Mouse (Mus musculus): ENCODE data around the gene Olfr1462.

The Olfr1462 gene

DNA sequence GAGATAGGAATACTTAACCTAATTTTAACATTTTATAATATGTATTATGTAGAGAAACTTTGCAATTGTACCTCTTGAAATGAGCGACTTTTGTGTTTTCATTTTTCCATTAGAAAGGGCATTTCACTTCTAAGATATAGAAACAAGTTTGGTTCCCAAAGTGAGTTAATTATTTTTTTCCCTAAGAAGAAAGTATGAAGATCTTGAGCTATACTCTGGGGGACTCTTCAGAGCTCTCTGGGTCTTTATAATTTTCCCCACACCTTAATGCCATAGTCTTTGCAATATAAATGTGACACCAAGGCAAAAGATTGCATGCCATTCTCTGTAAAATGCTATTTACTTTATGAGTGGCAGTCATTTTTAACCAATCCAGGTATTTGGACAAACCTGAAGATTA, at the start of gene Olfr1462:
TSS of gene Olfr1462 (plus strand) at position 301 of the 400 bp plus-strand sequence.
- in situ Hi-C loops (cut with MboI, MseI), result no loop called here

GRCm38 (mm10) chr19:13149449-13149848, 36.1 kb upstream of the Olfr1462 start, which contains the start of gene Olfr1459:
Gene Olfr1459 (minus strand): TSS chr19:13149549.
- in situ Hi-C loops (cut with MboI, MseI), result no loop called here

- in situ Hi-C loops (cut with MboI, MseI), result no loop called here
Measured at GRCm38 (mm10) chr19:13162700-13163099, 22.8 kb upstream of the Olfr1462 start, which contains the start of gene Olfr1461. Gene Olfr1461 (plus strand): TSS chr19:13163000.

GRCm38 (mm10) chr19:13221666-13222065, 36.1 kb downstream of the Olfr1462 start:
- in situ Hi-C loops (cut with MboI, MseI), result no loop called here

DNA sequence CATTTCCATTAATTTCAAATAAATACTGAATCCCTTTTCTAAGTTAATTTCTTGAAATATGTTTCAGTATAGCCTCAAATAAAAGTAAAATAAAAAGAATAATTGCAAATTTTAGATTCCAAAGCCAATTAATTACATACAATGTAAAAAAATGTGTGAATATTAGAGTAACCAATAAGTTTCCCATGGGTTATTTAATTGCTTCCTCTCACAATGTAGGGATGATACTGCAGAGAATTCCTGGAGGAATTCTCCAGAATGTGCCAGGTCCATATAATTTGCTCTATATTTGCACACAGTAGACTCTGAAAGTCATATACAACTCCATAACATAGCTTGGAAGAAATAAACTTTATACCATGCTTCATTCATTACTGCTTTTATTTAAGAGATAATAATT, 45.5 kb downstream of the Olfr1462 start, which contains the start of gene Olfr1463:
TSS of gene Olfr1463 (plus strand) at position 301 of the 400 bp plus-strand sequence.
- in situ Hi-C loops (cut with MboI, MseI), result no loop called here
